Mouse (Mus musculus) lung, embryonic 16.5 days (tissue): ENCODE results near the gene Tnpo1. TPM values are rescaled to one million over a fixed set of nuclear protein-coding genes. Genes with fewer than 3 reads are reported as not detected.

ENCODE experiments used
- ATAC-seq: fragments of 200-750 bp; cut with Nextera tagmentation; 2 replicates; pipeline ENCODE4 v1.8.0; 2017; ENCODE audit warnings: low read depth, mild to moderate bottlenecking, moderate library complexity
- H3K27ac ChIP-seq: fragments of 300-500 bp; sonication (generic); 2 replicates; pipeline ENCODE4 v1.5.1; 2014; ENCODE audit warnings: mild to moderate bottlenecking, control low read depth, low read length
- H3K27me3 ChIP-seq: fragments of 300-500 bp; sonication (generic); 2 replicates; pipeline ENCODE4 v1.6.1; 2014; ENCODE audit warnings: low read depth, low read length, mixed read lengths; ENCODE audit not compliant: control insufficient read depth, insufficient read depth
- H3K36me3 ChIP-seq: fragments of 300-500 bp; sonication (generic); 2 replicates; pipeline ENCODE4 v1.6.1; 2014; ENCODE audit warnings: low read length; ENCODE audit not compliant: control insufficient read depth, insufficient read depth
- H3K4me1 ChIP-seq: fragments of 300-500 bp; sonication (generic); replicated peaks from 2 replicates; pipeline ENCODE4 v1.6.1; 2014; ENCODE audit warnings: low read length, mixed read lengths; ENCODE audit not compliant: control insufficient read depth, insufficient read depth
- H3K4me2 ChIP-seq: fragments of 300-500 bp; sonication (generic); 2 replicates; pipeline ENCODE4 v1.6.1; 2014; ENCODE audit warnings: low read depth, low read length, control low read depth
- H3K4me3 ChIP-seq: fragments of 300-500 bp; sonication (generic); 2 replicates; pipeline ENCODE4 v1.5.1; 2014; ENCODE audit warnings: mild to moderate bottlenecking, low read length, control low read depth
- H3K9ac ChIP-seq: fragments of 300-500 bp; sonication (generic); 2 replicates; pipeline ENCODE4 v1.6.1; 2014; ENCODE audit warnings: low read length, control low read depth
- H3K9me3 ChIP-seq: fragments of 300-500 bp; sonication (generic); 2 replicates; pipeline ENCODE4 v1.6.1; 2016; ENCODE audit warnings: low read length; ENCODE audit not compliant: control insufficient read depth
- WGBS: fragments of 180-500 bp; shearing (Covaris S2); extraction: QIAGEN DNeasy Blood & Tissue Kit; methylation state at CpG from one replicate; pipeline ENCODE4 v1.1.7; 2014; 5-methylcytosine and 5-hydroxymethylcytosine counted together
- polyA plus RNA-seq: library from polyadenylated mRNA; unstranded; fragments of >200 nt; fragmentation: Nextera tagmentation; extraction: Ambion mirVana; gene quantifications from 2 replicates; pipeline ENCODE4 v1.2.1, GENCODE M21; 2015

The Tnpo1 gene
- polyA plus RNA-seq, 1 experiment from 2014 or later, result 51.0 TPM

- H3K27me3 ChIP-seq, result no peaks in the 10 kb centered on the region
- no peak overlapping the region for H3K9ac ChIP-seq
- no peak overlapping the region for H3K27ac ChIP-seq
- no peaks in the 10 kb centered on the region for H3K36me3 ChIP-seq
- no peak overlapping the region for H3K4me2 ChIP-seq
- H3K4me1 ChIP-seq, result no peaks in the 10 kb centered on the region
- ATAC-seq, result no peak
- WGBS, result 55% methylated on average over 6 of the region's 6 CpGs
- H3K4me3 ChIP-seq, result no peak overlapping the region
- no peaks in the 10 kb centered on the region for H3K9me3 ChIP-seq
Observed at GRCm38 (mm10) chr13:98955676-98956075, 29.5 kb upstream of the Tnpo1 start.

- no peaks in the 10 kb centered on the region for H3K36me3 ChIP-seq
- no peaks in the 10 kb centered on the region for H3K4me1 ChIP-seq
- no peak for ATAC-seq
- H3K4me2 ChIP-seq, result no peak overlapping the region
- 28% methylated on average over 5 of the region's 5 CpGs for WGBS
- H3K9me3 ChIP-seq, result no peaks in the 10 kb centered on the region
- no peaks in the 10 kb centered on the region for H3K27me3 ChIP-seq
- no peak overlapping the region for H3K9ac ChIP-seq
- no peak overlapping the region for H3K27ac ChIP-seq
- no peak overlapping the region for H3K4me3 ChIP-seq
Observed at GRCm38 (mm10) chr13:98955226-98955625, 29.0 kb upstream of the Tnpo1 start.

GRCm38 (mm10) chr13:98953830-98954229 lies 27.6 kb upstream of the Tnpo1 start:
- H3K27ac ChIP-seq, result no peak overlapping the region
- no peaks in the 10 kb centered on the region for H3K36me3 ChIP-seq
- no peaks in the 10 kb centered on the region for H3K4me1 ChIP-seq
- no peak overlapping the region for H3K4me3 ChIP-seq
- H3K27me3 ChIP-seq, result no peaks in the 10 kb centered on the region
- WGBS, result 70% methylated on average over 5 of the region's 5 CpGs
- no peak for ATAC-seq
- no peak overlapping the region for H3K4me2 ChIP-seq
- H3K9me3 ChIP-seq, result no peaks in the 10 kb centered on the region
- H3K9ac ChIP-seq, result no peak overlapping the region

GRCm38 (mm10) chr13:98951951-98952350 lies 25.8 kb upstream of the Tnpo1 start:
- H3K27me3 ChIP-seq, result no peaks in the 10 kb centered on the region
- no peaks in the 10 kb centered on the region for H3K9me3 ChIP-seq
- 65% methylated on average over 7 of the region's 7 CpGs for WGBS
- H3K4me2 ChIP-seq, result no peak overlapping the region
- H3K27ac ChIP-seq, result no peak overlapping the region
- H3K36me3 ChIP-seq, result no peaks in the 10 kb centered on the region
- no peak overlapping the region for H3K4me3 ChIP-seq
- H3K9ac ChIP-seq, result no peak overlapping the region
- no peaks in the 10 kb centered on the region for H3K4me1 ChIP-seq
- ATAC-seq, result no peak

GRCm38 (mm10) chr13:98948146-98948545 lies 22.0 kb upstream of the Tnpo1 start:
- Histone ChIP-seq H3K27me3 (no peaks in the 10 kb centered on the region), H3K9me3 (no peaks in the 10 kb centered on the region), H3K9ac (no peak overlapping the region), H3K4me3 (no peak overlapping the region), H3K4me1 (no peaks in the 10 kb centered on the region), H3K36me3 (no peaks in the 10 kb centered on the region), H3K4me2 (no peak overlapping the region), H3K27ac (no peak overlapping the region)
- ATAC-seq, result no peak
- 56% methylated on average over 4 of the region's 4 CpGs for WGBS

GRCm38 (mm10) chr13:98946434-98946833 lies 20.2 kb upstream of the Tnpo1 start:
- ATAC-seq, result no peak
- no peak overlapping the region for H3K27ac ChIP-seq

GRCm38 (mm10) chr13:98945908-98946307 lies 19.7 kb upstream of the Tnpo1 start:
- H3K9me3 ChIP-seq, result no peaks in the 10 kb centered on the region
- H3K27ac ChIP-seq, result no peak overlapping the region
- no peak overlapping the region for H3K9ac ChIP-seq
- 42% methylated on average over 3 of the region's 3 CpGs for WGBS
- no peaks in the 10 kb centered on the region for H3K27me3 ChIP-seq
- no peaks in the 10 kb centered on the region for H3K36me3 ChIP-seq
- H3K4me2 ChIP-seq, result no peak overlapping the region
- ATAC-seq, result no peak
- no peak overlapping the region for H3K4me3 ChIP-seq
- peaks cover 3% of the 10 kb centered on the region; the same call in 1 of the 2 replicates for H3K4me1 ChIP-seq

More at GRCm38 (mm10) chr13:98946434-98946833, 20.2 kb upstream of the Tnpo1 start:
- Histone ChIP-seq H3K4me2 (no peak overlapping the region), H3K36me3 (no peaks in the 10 kb centered on the region), H3K9me3 (no peaks in the 10 kb centered on the region), H3K4me1 (peaks cover 3% of the 10 kb centered on the region; the same call in 1 of the 2 replicates), H3K4me3 (no peak overlapping the region), H3K27me3 (no peaks in the 10 kb centered on the region), H3K9ac (no peak overlapping the region)
- 80% methylated on average over 7 of the region's 7 CpGs for WGBS

- Histone ChIP-seq H3K9me3 (no peaks in the 10 kb centered on the region), H3K4me1 (peaks cover 3% of the 10 kb centered on the region; the same call in 1 of the 2 replicates), H3K4me2 (no peak overlapping the region), H3K4me3 (no peak overlapping the region), H3K36me3 (no peaks in the 10 kb centered on the region), H3K27me3 (no peaks in the 10 kb centered on the region), H3K9ac (no peak overlapping the region), H3K27ac (no peak overlapping the region)
- WGBS, result 73% methylated on average over 4 of the region's 4 CpGs
- no peak for ATAC-seq
Observed at GRCm38 (mm10) chr13:98945381-98945780, 19.2 kb upstream of the Tnpo1 start.

- Histone ChIP-seq H3K9ac (no peak overlapping the region), H3K27me3 (no peaks in the 10 kb centered on the region), H3K4me1 (peaks cover 3% of the 10 kb centered on the region; the same call in 1 of the 2 replicates), H3K36me3 (no peaks in the 10 kb centered on the region), H3K4me3 (peak overlapping the region; percentile 22; the same call in 1 of the 2 replicates), H3K4me2 (0 out of 2 replicates have a peak overlapping the region, but pooled peaks have one; percentile 12), H3K9me3 (no peaks in the 10 kb centered on the region), H3K27ac (0 out of 2 replicates have a peak overlapping the region, but pooled peaks have one; percentile 21)
- ATAC-seq, result no peak
- 30% methylated on average over 7 of the region's 7 CpGs for WGBS
Observed at GRCm38 (mm10) chr13:98944620-98945081, 18.5 kb upstream of the Tnpo1 start.

- Histone ChIP-seq H3K36me3 (no peaks in the 10 kb centered on the region), H3K27ac (no peak overlapping the region), H3K4me1 (peaks cover 3% of the 10 kb centered on the region; the same call in 1 of the 2 replicates), H3K4me2 (no peak overlapping the region), H3K4me3 (no peak overlapping the region), H3K9me3 (no peaks in the 10 kb centered on the region), H3K27me3 (no peaks in the 10 kb centered on the region), H3K9ac (no peak overlapping the region)
- ATAC-seq, result no peak
- WGBS, result 35% methylated on average over 6 of the region's 6 CpGs
Observed at GRCm38 (mm10) chr13:98942360-98942759, 16.2 kb upstream of the Tnpo1 start.
